Mouse (Mus musculus) spleen, adult 2 months (tissue): Measurements from ENCODE around the gene Kxd1.

Experiments used
- CTCF ChIP-seq: fragments of 200-500 bp; IDR thresholded peaks from 2 replicates; pipeline ENCODE4 v1.5.1; 2011; ENCODE audit warnings: mild to moderate bottlenecking, inconsistent platforms; ENCODE audit not compliant: insufficient read depth, insufficient read length, insufficient replicate concordance; ENCODE audit errors: extremely low read depth
- POLR2A ChIP-seq: fragments of 200-500 bp; IDR thresholded peaks from 2 replicates; pipeline ENCODE4 v1.6.1; 2011; ENCODE audit warnings: low read depth, low read length, inconsistent platforms

GRCm38 (mm10) chr8:70482943-70483342 lies 44.8 kb downstream of the Kxd1 start:
- TF ChIP-seq CTCF (no peak), POLR2A (no peak)
